Mouse (Mus musculus): ENCODE measurements around the gene Stk39. TPM values are rescaled to one million over a fixed set of nuclear protein-coding genes. Genes with fewer than 3 reads are reported as not detected.

Gene Stk39
- polyA plus RNA-seq, 1 experiment, result not detected

- no peak for TF ChIP-seq GATA1 (IDR thresholded peaks at IDR 0.05; ENCODE audit: low read length)
These were observed 311.5 kb downstream of the Stk39 start for GRCm38 (mm10) chr2:68160566-68160965.

Other genes with a start within 250 kb of the Stk39 start
- gene 4933409G03Rik, start 110.1 kb upstream of the Stk39 start, polyA plus RNA-seq (2012), result not detected in 2 replicates
- not detected in 2 replicates for gene 4932414N04Rik, start 184.2 kb upstream of the Stk39 start, polyA plus RNA-seq (2012)

Data from G1E-ER4 (cell line).